Mouse (Mus musculus) lung, embryonic 15.5 days (tissue): ENCODE data around the gene Ramp1. TPM values are rescaled to one million over a fixed set of nuclear protein-coding genes. Genes with fewer than 3 reads are reported as not detected.
A peak's percentile ranks its signal among the peaks of the same experiment; 100 is the strongest.

Experiments used
- ATAC-seq: fragments of 200-750 bp; cut with Nextera tagmentation; 2 replicates; pipeline ENCODE4 v1.8.0; 2017; ENCODE audit warnings: moderate number of reproducible peaks, borderline replicate concordance; ENCODE audit not compliant: low FRiP score, low TSS enrichment; ENCODE audit errors: extremely low read depth
- H3K27ac ChIP-seq: fragments of 300-500 bp; sonication (generic); 2 replicates; pipeline ENCODE4 v1.5.1; 2015; ENCODE audit warnings: moderate library complexity, mild to moderate bottlenecking, inconsistent platforms
- H3K27me3 ChIP-seq: fragments of 300-500 bp; sonication (generic); 2 replicates; pipeline ENCODE4 v1.6.1; 2015; ENCODE audit warnings: inconsistent platforms
- H3K36me3 ChIP-seq: fragments of 300-500 bp; sonication (generic); 2 replicates; pipeline ENCODE4 v1.6.1; 2015; ENCODE audit warnings: inconsistent platforms
- H3K4me1 ChIP-seq: fragments of 300-500 bp; sonication (generic); 2 replicates; pipeline ENCODE4 v1.6.1; 2015; ENCODE audit warnings: inconsistent platforms
- H3K4me2 ChIP-seq: fragments of 300-500 bp; sonication (generic); 2 replicates; pipeline ENCODE4 v1.6.1; 2015; ENCODE audit warnings: inconsistent platforms, mild to moderate bottlenecking, moderate library complexity
- H3K4me3 ChIP-seq: fragments of 300-500 bp; sonication (generic); 2 replicates; pipeline ENCODE4 v1.5.1; 2015; ENCODE audit warnings: mild to moderate bottlenecking, inconsistent platforms
- H3K9ac ChIP-seq: fragments of 300-500 bp; sonication (generic); 2 replicates; pipeline ENCODE4 v1.6.1; 2015; ENCODE audit warnings: inconsistent platforms
- H3K9me3 ChIP-seq: fragments of 300-500 bp; sonication (generic); 2 replicates; pipeline ENCODE4 v1.6.1; 2016; ENCODE audit warnings: inconsistent platforms
- WGBS: fragments of 180-500 bp; shearing (Covaris S2); methylation state at CpG from one replicate; pipeline ENCODE4 v1.1.7; 2015; 5-methylcytosine and 5-hydroxymethylcytosine counted together
- polyA plus RNA-seq: library from polyadenylated mRNA; unstranded; fragments of >200 nt; fragmentation: Nextera tagmentation; extraction: Ambion mirVana; gene quantifications from 2 replicates; pipeline ENCODE4 v1.2.1, GENCODE M21; 2015

Ramp1 gene
- polyA plus RNA-seq, 1 experiment from 2014 or later, result 8.3 TPM

GRCm38 (mm10) chr1:91241249-91241648, 61.6 kb downstream of the Ramp1 start:
- no peaks in the 10 kb centered on the region for H3K4me1 ChIP-seq

GRCm38 (mm10) chr1:91248242-91248641, 68.6 kb downstream of the Ramp1 start:
- 71% methylated on average over 5 of the region's 5 CpGs for WGBS
- ATAC-seq, result no peak
- H3K27ac ChIP-seq, result no peak overlapping the region

More at GRCm38 (mm10) chr1:91241249-91241648, 61.6 kb downstream of the Ramp1 start:
- H3K9ac ChIP-seq, result no peak overlapping the region
- no peak overlapping the region for H3K4me2 ChIP-seq
- H3K4me3 ChIP-seq, result no peak overlapping the region
- H3K27me3 ChIP-seq, result peaks cover 2% of the 10 kb centered on the region; the same call in 1 of the 2 replicates
- no peak overlapping the region for H3K27ac ChIP-seq
- H3K36me3 ChIP-seq, result no peaks in the 10 kb centered on the region
- H3K9me3 ChIP-seq, result no peaks in the 10 kb centered on the region
- 64% methylated on average over 4 of the region's 4 CpGs for WGBS
- ATAC-seq, result no peak

DNA sequence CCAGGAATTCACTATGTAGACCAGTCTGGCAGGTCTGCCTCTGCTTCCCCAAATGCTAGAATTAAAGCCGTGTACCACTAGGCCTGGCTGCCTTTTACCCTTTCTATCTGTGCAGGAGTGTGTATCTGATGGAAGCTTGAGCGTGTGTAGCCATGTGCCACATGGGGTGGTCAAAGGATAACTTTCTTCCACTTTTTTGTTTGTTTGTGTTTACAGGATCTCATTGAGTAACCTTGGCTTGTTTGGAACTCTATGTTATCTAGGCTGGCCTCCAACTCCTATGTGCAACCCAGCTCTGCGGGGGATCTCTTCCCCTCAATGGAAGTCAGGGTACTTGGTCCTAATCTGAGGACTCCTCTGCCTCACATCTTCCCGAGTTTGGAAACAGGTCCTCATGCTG, 69.3 kb downstream of the Ramp1 start:
- 39% methylated on average over 4 of the region's 4 CpGs for WGBS

More at GRCm38 (mm10) chr1:91248242-91248641, 68.6 kb downstream of the Ramp1 start:
- Histone ChIP-seq H3K36me3 (no peaks in the 10 kb centered on the region), H3K9me3 (no peaks in the 10 kb centered on the region), H3K4me1 (peaks cover 21% of the 10 kb centered on the region), H3K9ac (no peak overlapping the region), H3K4me2 (no peak overlapping the region), H3K27me3 (no peaks in the 10 kb centered on the region), H3K4me3 (no peak overlapping the region)

GRCm38 (mm10) chr1:91249564-91250414, 70.2 kb downstream of the Ramp1 start, which contains the start of gene Ube2f:
TSS of gene Ube2f (plus strand) at chr1:91250304.
- peaks cover 21% of the 10 kb centered on the region for H3K4me1 ChIP-seq
- peak within 1 kb of the TSS; percentile 94 for H3K9ac ChIP-seq
- H3K4me3 ChIP-seq, result peak within 1 kb of the TSS; percentile 98
- peak within 1 kb of the TSS; percentile 81 for H3K4me2 ChIP-seq
- WGBS, result 0% methylated on average over 43 of the region's 43 CpGs
- peak within 1 kb of the TSS; percentile 85 for H3K27ac ChIP-seq
- ATAC-seq, result peak; percentile 99
- no peaks in the 10 kb centered on the region for H3K36me3 ChIP-seq
- H3K9me3 ChIP-seq, result no peaks in the 10 kb centered on the region
- H3K27me3 ChIP-seq, result no peaks in the 10 kb centered on the region

More for the DNA sequence above, 69.3 kb downstream of the Ramp1 start:
- Histone ChIP-seq H3K4me2 (no peak overlapping the region), H3K27ac (no peak overlapping the region), H3K27me3 (no peaks in the 10 kb centered on the region), H3K4me1 (peaks cover 21% of the 10 kb centered on the region), H3K9ac (no peak overlapping the region), H3K9me3 (no peaks in the 10 kb centered on the region), H3K36me3 (no peaks in the 10 kb centered on the region), H3K4me3 (0 out of 2 replicates have a peak overlapping the region, but pooled peaks have one; percentile 98)
- ATAC-seq, result no peak

- Histone ChIP-seq H3K4me3 (peak overlapping the region; percentile 98), H3K36me3 (no peaks in the 10 kb centered on the region), H3K27me3 (no peaks in the 10 kb centered on the region), H3K9me3 (no peaks in the 10 kb centered on the region), H3K4me2 (peak overlapping the region; percentile 81), H3K4me1 (peaks cover 21% of the 10 kb centered on the region), H3K9ac (peak overlapping the region; percentile 94), H3K27ac (peak overlapping the region; percentile 85)
- WGBS, result under 1% methylated on average over 51 of the region's 70 CpGs
- peak; percentile 49; the same call in 1 of the 2 replicates for ATAC-seq
These were observed 71.0 kb downstream of the Ramp1 start for GRCm38 (mm10) chr1:91250415-91251147.

DNA sequence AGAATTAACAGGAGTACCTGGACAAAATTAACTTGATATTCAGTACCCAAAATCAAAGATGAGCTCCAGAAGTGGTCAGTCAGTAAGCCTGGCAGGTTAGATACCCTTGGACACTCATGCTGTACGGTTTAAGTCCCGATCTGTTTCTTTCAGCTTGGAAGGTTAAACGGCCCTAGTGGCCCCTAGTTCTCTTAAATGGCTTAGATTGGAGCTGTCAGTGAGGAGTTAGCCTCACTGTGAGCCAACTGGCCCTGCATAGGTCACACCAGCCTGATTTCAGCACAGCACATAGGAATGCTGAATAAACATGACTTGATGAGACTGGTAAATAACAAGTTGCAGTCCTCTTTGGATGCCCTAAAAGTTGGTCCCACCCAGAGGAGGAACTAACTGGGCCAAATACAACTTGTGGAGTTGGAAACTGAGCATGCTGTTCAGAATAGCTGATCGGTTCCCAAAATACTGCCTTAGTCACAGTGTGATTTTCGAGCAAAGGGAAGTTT, 71.6 kb downstream of the Ramp1 start:
- H3K4me2 ChIP-seq, result peak overlapping the region; percentile 81
- WGBS, result 32% methylated on average over 5 of the region's 5 CpGs
- no peak overlapping the region for H3K27ac ChIP-seq

GRCm38 (mm10) chr1:91251927-91252326, 72.3 kb downstream of the Ramp1 start:
- peak overlapping the region; percentile 81 for H3K4me2 ChIP-seq
- no peaks in the 10 kb centered on the region for H3K36me3 ChIP-seq
- ATAC-seq, result no peak
- no peaks in the 10 kb centered on the region for H3K9me3 ChIP-seq
- H3K27ac ChIP-seq, result no peak overlapping the region
- H3K27me3 ChIP-seq, result no peaks in the 10 kb centered on the region
- no peak overlapping the region for H3K9ac ChIP-seq
- H3K4me3 ChIP-seq, result peak overlapping the region; percentile 98; the same call in 1 of the 2 replicates
- peaks cover 21% of the 10 kb centered on the region for H3K4me1 ChIP-seq
- 52% methylated on average over 8 of the region's 8 CpGs for WGBS

More for the DNA sequence above, 71.6 kb downstream of the Ramp1 start:
- H3K27me3 ChIP-seq, result no peaks in the 10 kb centered on the region
- H3K9me3 ChIP-seq, result no peaks in the 10 kb centered on the region
- ATAC-seq, result no peak
- peaks cover 21% of the 10 kb centered on the region for H3K4me1 ChIP-seq
- H3K4me3 ChIP-seq, result peak overlapping the region; percentile 98
- no peaks in the 10 kb centered on the region for H3K36me3 ChIP-seq
- H3K9ac ChIP-seq, result peak overlapping the region; percentile 94

GRCm38 (mm10) chr1:91257918-91258317, 78.3 kb downstream of the Ramp1 start:
- peaks cover 5% of the 10 kb centered on the region; the same call in 1 of the 2 replicates for H3K4me1 ChIP-seq
- no peak for ATAC-seq
- H3K9me3 ChIP-seq, result no peaks in the 10 kb centered on the region
- no peak overlapping the region for H3K4me3 ChIP-seq
- no peaks in the 10 kb centered on the region for H3K36me3 ChIP-seq
- no peaks in the 10 kb centered on the region for H3K27me3 ChIP-seq
- H3K27ac ChIP-seq, result peak overlapping the region; percentile 20; the same call in 1 of the 2 replicates
- no peak overlapping the region for H3K9ac ChIP-seq
- no peak overlapping the region for H3K4me2 ChIP-seq

- Histone ChIP-seq H3K4me2 (no peak overlapping the region), H3K9me3 (no peaks in the 10 kb centered on the region), H3K36me3 (no peaks in the 10 kb centered on the region; the same call in 1 of the 2 replicates), H3K9ac (no peak overlapping the region), H3K27me3 (no peaks in the 10 kb centered on the region), H3K4me1 (peaks cover 5% of the 10 kb centered on the region; the same call in 1 of the 2 replicates), H3K27ac (no peak overlapping the region), H3K4me3 (no peak overlapping the region)
- ATAC-seq, result no peak
- 70% methylated on average over 5 of the region's 5 CpGs for WGBS
These were observed 80.2 kb downstream of the Ramp1 start for GRCm38 (mm10) chr1:91259794-91260193.

- Histone ChIP-seq H3K27ac (no peak overlapping the region), H3K4me3 (no peak overlapping the region), H3K4me2 (no peak overlapping the region), H3K9ac (no peak overlapping the region), H3K27me3 (no peaks in the 10 kb centered on the region), H3K9me3 (no peaks in the 10 kb centered on the region), H3K36me3 (peaks cover 17% of the 10 kb centered on the region; the same call in 1 of the 2 replicates), H3K4me1 (peaks cover 5% of the 10 kb centered on the region; the same call in 1 of the 2 replicates)
- WGBS, result 87% methylated on average over 7 of the region's 7 CpGs
- no peak for ATAC-seq
These were observed 82.9 kb downstream of the Ramp1 start for GRCm38 (mm10) chr1:91262508-91262907.

DNA sequence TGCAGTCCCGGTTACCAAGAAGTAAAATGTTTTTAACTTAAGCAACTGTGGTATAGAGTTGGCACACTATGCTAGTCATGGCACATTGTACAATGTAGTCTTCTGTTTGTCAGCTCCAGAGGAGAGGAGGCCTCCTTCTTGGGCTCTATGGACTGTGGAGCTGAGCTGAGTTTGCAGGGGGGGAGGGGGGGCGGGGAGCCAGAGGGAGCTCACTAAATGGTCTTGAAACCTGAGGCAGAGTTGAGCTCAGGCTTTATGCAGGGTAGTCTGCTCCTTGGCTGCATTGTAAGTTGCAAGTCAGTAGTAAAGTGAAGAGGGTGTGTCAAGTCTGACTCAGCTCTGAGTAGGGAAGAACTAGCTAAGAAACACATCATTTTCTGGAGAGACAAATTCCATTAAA, 92.6 kb downstream of the Ramp1 start:
- H3K27ac ChIP-seq, result no peak overlapping the region
- no peaks in the 10 kb centered on the region for H3K4me1 ChIP-seq
- no peaks in the 10 kb centered on the region for H3K9me3 ChIP-seq
- H3K9ac ChIP-seq, result no peak overlapping the region
- peaks cover 15% of the 10 kb centered on the region for H3K36me3 ChIP-seq
- no peak overlapping the region for H3K4me2 ChIP-seq
- H3K27me3 ChIP-seq, result no peaks in the 10 kb centered on the region
- 80% methylated on average over 2 of the region's 2 CpGs for WGBS
- H3K4me3 ChIP-seq, result no peak overlapping the region
- no peak for ATAC-seq
